Comparison of ENCODE assay signal across 8 mouse cellular contexts in the genomic region with DNA sequence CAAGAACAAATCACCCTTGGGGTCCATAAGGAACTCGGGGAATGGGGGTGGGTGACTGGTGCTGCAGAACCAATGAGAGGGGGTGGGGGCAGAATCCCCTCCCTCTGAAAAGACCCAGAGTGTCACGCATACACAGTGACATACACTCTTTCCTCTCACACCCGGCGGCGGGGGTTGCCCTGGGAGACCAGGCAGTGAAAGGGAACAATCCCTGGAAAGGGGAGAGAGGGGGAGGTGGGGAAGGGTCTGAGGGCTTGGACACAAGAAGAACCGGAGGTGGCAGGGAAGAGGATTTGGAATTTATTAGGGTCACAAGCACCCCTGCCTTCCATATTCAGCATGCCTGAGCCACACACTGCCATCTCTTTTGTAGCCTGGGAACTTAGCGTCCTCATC. TPM values are rescaled to one million over a fixed set of nuclear protein-coding genes. Genes with fewer than 3 reads are reported as not detected.
DNase-seq lines count a peak whose midpoint lies in the region; ATAC-seq and TF ChIP-seq lines count a peak whose summit lies in the region.

No protein-coding gene starts in this region.

- peak overlapping the region; percentile 87 for H3K4me3 ChIP-seq in heart, embryonic 13.5 days
- H3K4me3 ChIP-seq in bone marrow, adult 2 months (replicated peaks; ENCODE audit: control insufficient read depth, low read depth, low read length) = no peak overlapping the region
- H3K4me3 ChIP-seq in forebrain, embryonic 12.5 days (replicated peaks) = peak overlapping the region; percentile 69
- H3K4me3 ChIP-seq in liver, embryonic 13.5 days (replicated peaks) = peak overlapping the region; percentile 80; the same call in 1 of the 2 replicates

- TF ChIP-seq POLR2A in bone marrow, adult 2 months (IDR thresholded peaks at IDR 0.05; ENCODE audit: borderline replicate concordance, control insufficient read depth, low read depth, low read length) = no peak

- peaks cover 50% of the 10 kb centered on the region for H3K36me3 ChIP-seq in heart, embryonic 13.5 days
- peaks cover 53% of the 10 kb centered on the region for H3K36me3 ChIP-seq in forebrain, embryonic 12.5 days (replicated peaks)
- peaks cover 51% of the 10 kb centered on the region for H3K36me3 ChIP-seq in liver, embryonic 13.5 days

- no peak for TF ChIP-seq CTCF in bone marrow, adult 2 months (IDR thresholded peaks at IDR 0.05; ENCODE audit: control insufficient read depth, insufficient read depth, low read length)

- peaks cover 60% of the 10 kb centered on the region for H3K4me1 ChIP-seq in heart, embryonic 13.5 days
- H3K4me1 ChIP-seq in bone marrow, adult 2 months (ENCODE audit: control insufficient read depth, insufficient read depth, low read length) = peaks cover 15% of the 10 kb centered on the region
- H3K4me1 ChIP-seq in forebrain, embryonic 12.5 days = peaks cover 74% of the 10 kb centered on the region
- H3K4me1 ChIP-seq in liver, embryonic 13.5 days (replicated peaks) = peaks cover 69% of the 10 kb centered on the region

- H3K4me2 ChIP-seq in heart, embryonic 13.5 days = peak overlapping the region; percentile 98
- H3K4me2 ChIP-seq in forebrain, embryonic 12.5 days = peak overlapping the region; percentile 83
- H3K4me2 ChIP-seq in liver, embryonic 13.5 days = peak overlapping the region; percentile 98

- H3K9me3 ChIP-seq in heart, embryonic 13.5 days = no peaks in the 10 kb centered on the region
- H3K9me3 ChIP-seq in forebrain, embryonic 12.5 days = 0 out of 2 replicates have a peak, but pooled peaks cover 1% of the 10 kb centered on the region
- peaks cover 7% of the 10 kb centered on the region for H3K9me3 ChIP-seq in liver, embryonic 13.5 days (replicated peaks)

- H3K9ac ChIP-seq in heart, embryonic 13.5 days = peak overlapping the region; percentile 97
- peak overlapping the region; percentile 93 for H3K9ac ChIP-seq in forebrain, embryonic 12.5 days
- peak overlapping the region; percentile 87 for H3K9ac ChIP-seq in liver, embryonic 13.5 days

- 16% methylated on average over 7 of the region's 7 CpGs for WGBS in heart, embryonic 13.5 days
- 78% methylated on average over 7 of the region's 7 CpGs for WGBS in bone marrow, adult 2 months
- WGBS in forebrain, embryonic 12.5 days = 3% methylated on average over 7 of the region's 7 CpGs
- 46% methylated on average over 7 of the region's 7 CpGs for WGBS in liver, embryonic 13.5 days (ENCODE audit: insufficient replicate concordance)

- no peak for ATAC-seq in heart, embryonic 13.5 days (ENCODE audit: extremely low read depth, insufficient number of reproducible peaks, low FRiP score, low TSS enrichment)
- ATAC-seq in forebrain, embryonic 12.5 days (ENCODE audit: low FRiP score) = peak; percentile 59
- ATAC-seq in liver, embryonic 13.5 days (ENCODE audit: low read depth) = no peak

- H3K27ac ChIP-seq in heart, embryonic 13.5 days (replicated peaks) = no peak overlapping the region
- H3K27ac ChIP-seq in bone marrow, adult 2 months (ENCODE audit: control insufficient read depth, insufficient read depth, low read depth, low read length, poor library complexity) = 0 out of 2 replicates have a peak overlapping the region, but pooled peaks have one; percentile 17
- H3K27ac ChIP-seq in forebrain, embryonic 12.5 days = peak overlapping the region; percentile 98
- H3K27ac ChIP-seq in liver, embryonic 13.5 days = 0 out of 2 replicates have a peak overlapping the region, but pooled peaks have one; percentile 1

- H3K27me3 ChIP-seq in heart, embryonic 13.5 days (replicated peaks) = no peaks in the 10 kb centered on the region
- no peaks in the 10 kb centered on the region for H3K27me3 ChIP-seq in forebrain, embryonic 12.5 days
- H3K27me3 ChIP-seq in liver, embryonic 13.5 days = no peaks in the 10 kb centered on the region

- DNase-seq in heart, adult 9 months (ENCODE audit: low spot score in 2 of 2) = no peak
- no peak for DNase-seq in liver, embryonic 13.5 days
- peak; percentile 18 for DNase-seq in testis, postnatal 14 days (ENCODE audit: low spot score)
- no peak for DNase-seq in urinary bladder, adult 2 months (ENCODE audit: low spot score)
- DNase-seq in left cerebral cortex, postnatal 25 days (ENCODE audit: low spot score in 2 of 2) = no peak

- intact Hi-C loops in left cerebral cortex, postnatal 25 days (cut with DNase I) = no loop called here

RNA-seq across cellular contexts. Expression of gene Ring1, which starts 1.3 kb away (rescaled TPM):
- 10.4 and 14.9 TPM in 2 replicates for polyA plus RNA-seq in heart, embryonic 13.5 days (2015; fragmentation: Nextera tagmentation; extraction: Ambion mirVana)
- polyA plus RNA-seq in bone marrow, adult 2 months (2011; ENCODE audit: insufficient read depth, insufficient read length, low replicate concordance, missing spikeins) = 9.0 and 35.7 TPM in 2 replicates
- 19.1 and 23.6 TPM in 2 replicates for polyA plus RNA-seq in forebrain, embryonic 12.5 days (2016; fragmentation: Nextera tagmentation; extraction: Ambion mirVana)
- polyA plus RNA-seq in liver, embryonic 13.5 days (2015; fragmentation: Nextera tagmentation; extraction: Ambion mirVana) = 5.2 and 5.4 TPM in 2 replicates
- polyA plus RNA-seq in urinary bladder, adult 2 months (2012; rRNA removed) = 46.1 and 76.8 TPM in 2 replicates
- 10 to 100 TPM; 28.4 to 32.2 TPM for total RNA-seq in left cerebral cortex, postnatal 25 days (2021)

RNA-seq across cellular contexts. Expression of gene H2-Ke6, which starts 2.1 kb away (rescaled TPM):
- polyA plus RNA-seq in heart, embryonic 13.5 days (2015; fragmentation: Nextera tagmentation; extraction: Ambion mirVana) = 37.7 and 45.6 TPM in 2 replicates
- 120 and 165 TPM in 2 replicates for polyA plus RNA-seq in bone marrow, adult 2 months (2011; ENCODE audit: insufficient read depth, insufficient read length, low replicate concordance, missing spikeins)
- 92.8 and 103 TPM in 2 replicates for polyA plus RNA-seq in forebrain, embryonic 12.5 days (2016; fragmentation: Nextera tagmentation; extraction: Ambion mirVana)
- polyA plus RNA-seq in liver, embryonic 13.5 days (2015; fragmentation: Nextera tagmentation; extraction: Ambion mirVana) = 25.2 and 25.7 TPM in 2 replicates
- polyA plus RNA-seq in urinary bladder, adult 2 months (2012; rRNA removed) = 86.6 and 112 TPM in 2 replicates
- 10 to 100 TPM; 33.3 to 35.1 TPM for total RNA-seq in left cerebral cortex, postnatal 25 days (2021)

RNA-seq across cellular contexts. Expression of gene Slc39a7, which starts 5.7 kb away (rescaled TPM):
- 128 and 130 TPM in 2 replicates for polyA plus RNA-seq in heart, embryonic 13.5 days (2015; fragmentation: Nextera tagmentation; extraction: Ambion mirVana)
- 51.4 and 84.6 TPM in 2 replicates for polyA plus RNA-seq in bone marrow, adult 2 months (2011; ENCODE audit: insufficient read depth, insufficient read length, low replicate concordance, missing spikeins)
- 160 and 166 TPM in 2 replicates for polyA plus RNA-seq in forebrain, embryonic 12.5 days (2016; fragmentation: Nextera tagmentation; extraction: Ambion mirVana)
- 71.7 and 76.7 TPM in 2 replicates for polyA plus RNA-seq in liver, embryonic 13.5 days (2015; fragmentation: Nextera tagmentation; extraction: Ambion mirVana)
- 106 and 110 TPM in 2 replicates for polyA plus RNA-seq in urinary bladder, adult 2 months (2012; rRNA removed)
- total RNA-seq in left cerebral cortex, postnatal 25 days (2021) = 10 to 100 TPM; 96.2 to 98.6 TPM

RNA-seq across cellular contexts. Expression of gene Rxrb, which starts 5.9 kb away (rescaled TPM):
- polyA plus RNA-seq in heart, embryonic 13.5 days (2015; fragmentation: Nextera tagmentation; extraction: Ambion mirVana) = 28.5 and 32.4 TPM in 2 replicates
- 36.0 and 70.9 TPM in 2 replicates for polyA plus RNA-seq in bone marrow, adult 2 months (2011; ENCODE audit: insufficient read depth, insufficient read length, low replicate concordance, missing spikeins)
- 54.8 and 59.5 TPM in 2 replicates for polyA plus RNA-seq in forebrain, embryonic 12.5 days (2016; fragmentation: Nextera tagmentation; extraction: Ambion mirVana)
- polyA plus RNA-seq in liver, embryonic 13.5 days (2015; fragmentation: Nextera tagmentation; extraction: Ambion mirVana) = 18.2 and 18.6 TPM in 2 replicates
- 47.7 and 53.1 TPM in 2 replicates for polyA plus RNA-seq in urinary bladder, adult 2 months (2012; rRNA removed)
- total RNA-seq in left cerebral cortex, postnatal 25 days (2021) = 10 to 100 TPM; 79.5 to 83.1 TPM

RNA-seq across cellular contexts. Expression of gene Col11a2, which starts 13.5 kb away (rescaled TPM):
- 0.34 and 0.64 TPM in 2 replicates for polyA plus RNA-seq in heart, embryonic 13.5 days (2015; fragmentation: Nextera tagmentation; extraction: Ambion mirVana)
- polyA plus RNA-seq in bone marrow, adult 2 months (2011; ENCODE audit: insufficient read depth, insufficient read length, low replicate concordance, missing spikeins) = 10.7 and 12.6 TPM in 2 replicates
- 1.4 and 2.5 TPM in 2 replicates for polyA plus RNA-seq in forebrain, embryonic 12.5 days (2016; fragmentation: Nextera tagmentation; extraction: Ambion mirVana)
- 0.32 and 0.54 TPM in 2 replicates for polyA plus RNA-seq in liver, embryonic 13.5 days (2015; fragmentation: Nextera tagmentation; extraction: Ambion mirVana)
- 0.99 and 1.8 TPM in 2 replicates for polyA plus RNA-seq in urinary bladder, adult 2 months (2012; rRNA removed)
- 10 to 100 TPM; 14.1 to 14.6 TPM for total RNA-seq in left cerebral cortex, postnatal 25 days (2021)
